In the genomic region with DNA sequence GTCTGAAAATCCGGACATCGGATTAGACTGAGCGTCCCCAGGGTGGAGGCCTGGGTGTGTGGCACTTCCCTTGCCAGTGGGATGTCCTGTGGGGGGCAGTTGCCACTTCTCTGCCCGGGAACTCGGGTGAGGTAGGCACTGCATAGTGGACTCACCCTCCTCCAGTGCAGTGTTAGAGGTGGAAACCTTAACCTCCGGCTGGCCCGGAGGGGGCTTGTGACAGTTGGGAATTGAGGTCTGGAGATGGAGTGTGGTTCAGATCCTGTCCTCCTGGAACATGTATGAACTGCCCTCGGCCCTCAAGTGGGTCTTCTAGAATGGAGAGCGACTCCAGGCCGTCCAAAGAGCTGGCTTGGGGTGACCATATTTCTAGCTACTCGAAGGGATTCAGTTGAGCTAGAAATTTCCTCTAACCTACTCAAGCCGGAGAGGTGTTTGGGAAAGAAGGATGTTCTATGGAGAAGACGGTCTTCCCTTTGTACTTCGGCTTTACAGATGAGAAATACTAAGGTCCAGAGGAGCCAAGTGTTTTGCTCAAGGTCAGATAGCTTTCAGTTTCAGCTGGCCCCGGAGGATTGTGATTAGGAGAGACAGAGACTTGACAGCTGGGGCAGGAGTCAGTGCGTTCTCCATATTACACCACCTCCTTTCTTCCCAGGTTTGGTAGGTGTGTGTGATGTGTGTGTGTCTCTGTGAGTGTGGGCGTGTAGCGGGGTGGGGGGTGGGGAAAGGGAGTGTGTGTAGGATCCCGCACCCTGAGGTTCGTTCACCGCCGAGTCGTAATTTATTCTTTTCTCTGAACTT, we compare ENCODE assay signal across 8 mouse cellular contexts. TPM values are rescaled to one million over a fixed set of nuclear protein-coding genes. Genes with fewer than 3 reads are reported as not detected.
DNase-seq lines count a peak whose midpoint lies in the region; ATAC-seq and TF ChIP-seq lines count a peak whose summit lies in the region.

No protein-coding gene starts in this region.

- H3K4me2 ChIP-seq in hindbrain, embryonic 15.5 days = peak overlapping the region; percentile 98
- H3K4me2 ChIP-seq in stomach, embryonic 14.5 days (replicated peaks; ENCODE audit: low read depth, low read length) = peak overlapping the region; percentile 96

- peaks cover 99% of the 10 kb centered on the region for H3K4me1 ChIP-seq in embryonic facial prominence, embryonic 10.5 days
- H3K4me1 ChIP-seq in hindbrain, embryonic 15.5 days (replicated peaks) = peaks cover 73% of the 10 kb centered on the region
- H3K4me1 ChIP-seq in lung, adult 2 months (ENCODE audit: control insufficient read depth, insufficient read depth, low read length) = peaks cover 34% of the 10 kb centered on the region
- peaks cover 71% of the 10 kb centered on the region for H3K4me1 ChIP-seq in stomach, embryonic 14.5 days (ENCODE audit: control insufficient read depth, insufficient read depth, low read length)

- DNase-seq in layer of hippocampus, adult 2 months (ENCODE audit: low spot score in 2 of 2) = no peak
- DNase-seq in layer of hippocampus, postnatal 25 days (ENCODE audit: extremely low spot score in 1 of 2, low spot score in 1 of 2) = no peak
- no peak for DNase-seq in embryonic facial prominence, embryonic 10.5 days (ENCODE audit: low spot score)
- no peak for DNase-seq in lung, adult 2 months
- DNase-seq in left cerebral cortex, postnatal 4 days = no peak
- DNase-seq in layer of hippocampus, adult 9-11 months = no peak

- peaks cover 8% of the 10 kb centered on the region; the same call in 1 of the 2 replicates for H3K27me3 ChIP-seq in embryonic facial prominence, embryonic 10.5 days (replicated peaks; ENCODE audit: low read depth, poor library complexity, severe bottlenecking)
- H3K27me3 ChIP-seq in hindbrain, embryonic 15.5 days = no peaks in the 10 kb centered on the region
- H3K27me3 ChIP-seq in stomach, embryonic 14.5 days (ENCODE audit: control insufficient read depth, insufficient read depth, low read length) = no peaks in the 10 kb centered on the region

- H3K9ac ChIP-seq in hindbrain, embryonic 15.5 days = peak overlapping the region; percentile 72
- H3K9ac ChIP-seq in stomach, embryonic 14.5 days (replicated peaks; ENCODE audit: low read depth, low read length) = peak overlapping the region; percentile 43

- peak overlapping the region; percentile 24; the same call in 1 of the 2 replicates for H3K27ac ChIP-seq in layer of hippocampus, adult 2 months
- peak overlapping the region; percentile 94 for H3K27ac ChIP-seq in embryonic facial prominence, embryonic 10.5 days (replicated peaks)
- peak overlapping the region; percentile 16; the same call in 1 of the 2 replicates for H3K27ac ChIP-seq in hindbrain, embryonic 15.5 days (replicated peaks)
- peak overlapping the region; percentile 96 for H3K27ac ChIP-seq in stomach, embryonic 14.5 days (ENCODE audit: low read length)

- H3K36me3 ChIP-seq in embryonic facial prominence, embryonic 10.5 days (replicated peaks) = peaks cover 15% of the 10 kb centered on the region
- H3K36me3 ChIP-seq in hindbrain, embryonic 15.5 days = no peaks in the 10 kb centered on the region
- no peaks in the 10 kb centered on the region for H3K36me3 ChIP-seq in stomach, embryonic 14.5 days (ENCODE audit: control insufficient read depth, insufficient read depth, low read length)

- ATAC-seq in hindbrain, embryonic 15.5 days (ENCODE audit: low FRiP score, low read depth) = peak; percentile 51
- no peak; the same call in 1 of the 2 replicates for ATAC-seq in stomach, embryonic 14.5 days (ENCODE audit: insufficient number of reproducible peaks, insufficient read depth, low FRiP score, low read depth)

- WGBS in embryonic facial prominence, embryonic 10.5 days = 2% methylated on average over 23 of the region's 23 CpGs
- 3% methylated on average over 23 of the region's 23 CpGs for WGBS in hindbrain, embryonic 15.5 days
- 2% methylated on average over 22 of the region's 23 CpGs for WGBS in lung, adult 2 months
- 3% methylated on average over 22 of the region's 23 CpGs for WGBS in stomach, embryonic 14.5 days

- peak overlapping the region; percentile 63 for H3K4me3 ChIP-seq in layer of hippocampus, adult 2 months
- H3K4me3 ChIP-seq in embryonic facial prominence, embryonic 10.5 days = peak overlapping the region; percentile 88
- peak overlapping the region; percentile 71 for H3K4me3 ChIP-seq in hindbrain, embryonic 15.5 days
- peak overlapping the region; percentile 69 for H3K4me3 ChIP-seq in lung, adult 2 months (replicated peaks; ENCODE audit: extremely low read depth, low read depth, low read length)
- H3K4me3 ChIP-seq in stomach, embryonic 14.5 days (ENCODE audit: low read depth, low read length) = peak overlapping the region; percentile 87

- no peak for TF ChIP-seq CTCF in layer of hippocampus, adult 2 months (conservative IDR thresholded peaks at IDR 0.05)
- no peak for TF ChIP-seq CTCF in lung, adult 2 months (IDR thresholded peaks at IDR 0.05; ENCODE audit: insufficient read depth, low read length)

- H3K9me3 ChIP-seq in embryonic facial prominence, embryonic 10.5 days = no peaks in the 10 kb centered on the region
- no peaks in the 10 kb centered on the region for H3K9me3 ChIP-seq in hindbrain, embryonic 15.5 days
- no peaks in the 10 kb centered on the region for H3K9me3 ChIP-seq in stomach, embryonic 14.5 days (ENCODE audit: control insufficient read depth, low read depth, low read length)

- intact Hi-C loops in left cerebral cortex, postnatal 4 days (cut with DNase I) = no loop called here

- TF ChIP-seq POLR2A in lung, adult 2 months (IDR thresholded peaks at IDR 0.05; ENCODE audit: borderline replicate concordance, extremely low read depth, low read depth, low read length) = no peak; the same call in 1 of the 2 replicates

RNA-seq across cellular contexts. Expression of gene Rara, which starts 9.2 kb away (rescaled TPM):
- 10 to 100 TPM; 15.4 to 19.0 TPM for total RNA-seq in layer of hippocampus, adult 2 months (2021)
- 10 to 100 TPM; 17.0 to 17.7 TPM for total RNA-seq in layer of hippocampus, postnatal 25 days (2021)
- polyA plus RNA-seq in embryonic facial prominence, embryonic 10.5 days (2016; fragmentation: Nextera tagmentation; extraction: Ambion mirVana) = 34.0 and 35.6 TPM in 2 replicates
- polyA plus RNA-seq in hindbrain, embryonic 15.5 days (2015; fragmentation: Nextera tagmentation; extraction: Ambion mirVana) = 11.4 and 16.8 TPM in 2 replicates
- polyA plus RNA-seq in lung, adult 2 months (2012; rRNA removed) = 59.0 and 62.2 TPM in 2 replicates
- 54.0 and 56.8 TPM in 2 replicates for polyA plus RNA-seq in stomach, embryonic 14.5 days (2014; fragmentation: Nextera tagmentation; extraction: Ambion mirVana)
- total RNA-seq in left cerebral cortex, postnatal 4 days (2021) = 10 to 100 TPM; 20.3 to 21.5 TPM

RNA-seq across cellular contexts. Expression of gene Cdc6, which starts 29.2 kb away (rescaled TPM):
- under 1 TPM; 0.52 to 0.64 TPM for total RNA-seq in layer of hippocampus, adult 2 months (2021)
- total RNA-seq in layer of hippocampus, postnatal 25 days (2021) = under 1 TPM; 0.54 to 0.94 TPM
- polyA plus RNA-seq in embryonic facial prominence, embryonic 10.5 days (2016; fragmentation: Nextera tagmentation; extraction: Ambion mirVana) = 65.1 and 69.1 TPM in 2 replicates
- polyA plus RNA-seq in hindbrain, embryonic 15.5 days (2015; fragmentation: Nextera tagmentation; extraction: Ambion mirVana) = 5.5 and 6.0 TPM in 2 replicates
- polyA plus RNA-seq in lung, adult 2 months (2012; rRNA removed) = 0.16 and 0.25 TPM in 2 replicates
- 31.4 and 32.6 TPM in 2 replicates for polyA plus RNA-seq in stomach, embryonic 14.5 days (2014; fragmentation: Nextera tagmentation; extraction: Ambion mirVana)
- 1 to 10 TPM; 1.4 to 1.8 TPM for total RNA-seq in left cerebral cortex, postnatal 4 days (2021)

RNA-seq across cellular contexts. Expression of gene Gjd3, which starts 46.0 kb away (rescaled TPM):
- 1 to 10 TPM; 1.3 to 2.0 TPM for total RNA-seq in layer of hippocampus, adult 2 months (2021)
- total RNA-seq in layer of hippocampus, postnatal 25 days (2021) = 1 to 10 TPM; 1.5 to 2.3 TPM
- 0.25 TPM in 1 of 2 replicates, not detected in the other for polyA plus RNA-seq in embryonic facial prominence, embryonic 10.5 days (2016; fragmentation: Nextera tagmentation; extraction: Ambion mirVana)
- polyA plus RNA-seq in hindbrain, embryonic 15.5 days (2015; fragmentation: Nextera tagmentation; extraction: Ambion mirVana) = 1.8 and 3.1 TPM in 2 replicates
- 0.29 and 0.40 TPM in 2 replicates for polyA plus RNA-seq in lung, adult 2 months (2012; rRNA removed)
- polyA plus RNA-seq in stomach, embryonic 14.5 days (2014; fragmentation: Nextera tagmentation; extraction: Ambion mirVana) = not detected in 2 replicates
- 1 to 10 TPM; 2.2 to 3.4 TPM for total RNA-seq in left cerebral cortex, postnatal 4 days (2021)

Comparison
In these comparisons a context has a peak if more than half of its experiments do, and no peak if none do; other contexts are left out.
1. H3K27ac ChIP-seq: peak in every context shown above with its lines; median percentile 96 in stomach, embryonic 14.5 days; 94 in embryonic facial prominence, embryonic 10.5 days; 24 in layer of hippocampus, adult 2 months; 16 in hindbrain, embryonic 15.5 days.